Mouse (Mus musculus) liver, postnatal 0 days (tissue): Measurements from ENCODE around the gene Ttc7.

Experiments used
- CTCF ChIP-seq: sonication (generic); IDR thresholded peaks from 2 replicates; pipeline ENCODE4 v1.5.1; 2016; ENCODE audit warnings: antibody characterized with exemption, low read depth
- EP300 ChIP-seq: IDR thresholded peaks from 2 replicates; pipeline ENCODE4 v1.6.1; 2016; ENCODE audit warnings: antibody characterized with exemption, low read depth, mild to moderate bottlenecking

DNA sequence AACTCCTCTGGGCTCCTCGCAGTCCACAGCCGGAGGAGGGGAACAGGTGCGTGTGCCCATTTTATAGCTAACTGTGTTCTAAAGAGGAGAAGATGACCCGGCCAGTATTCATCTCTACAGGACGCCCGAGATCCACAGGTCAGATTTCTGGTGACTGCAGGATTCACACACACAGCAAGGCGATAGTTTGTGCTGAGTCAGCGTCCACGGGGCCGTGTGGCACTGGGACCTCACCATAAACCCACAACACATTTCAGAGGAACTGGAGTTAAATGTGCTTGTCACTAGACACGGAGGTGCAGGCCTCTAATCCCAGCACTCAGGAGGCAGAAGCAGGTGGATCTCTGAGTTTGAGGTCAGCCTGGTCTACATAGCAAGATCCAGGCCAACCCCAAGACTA, 119.8 kb downstream of the Ttc7 start:
- no peak for TF ChIP-seq EP300
- TF ChIP-seq CTCF: no peak
